Mouse (Mus musculus): ENCODE results near the gene Tmem19. TPM values are rescaled to one million over a fixed set of nuclear protein-coding genes. Genes with fewer than 3 reads are reported as not detected.

Tmem19 gene
- total RNA-seq, 2 experiments from 2014 or later: 17.5 to 17.6 TPM

GRCm38 (mm10) chr10:115309191-115309590 lies 53.1 kb downstream of the Tmem19 start:
- no peak for DNase-seq

- no peak for DNase-seq
Measured at GRCm38 (mm10) chr10:115307331-115307875, 54.9 kb downstream of the Tmem19 start.

GRCm38 (mm10) chr10:115298683-115299082 lies 63.6 kb downstream of the Tmem19 start:
- DNase-seq: no peak

GRCm38 (mm10) chr10:115297582-115297981 lies 64.7 kb downstream of the Tmem19 start:
- no peak for DNase-seq

- no peak for DNase-seq
Measured at GRCm38 (mm10) chr10:115296401-115296935, 65.8 kb downstream of the Tmem19 start.

GRCm38 (mm10) chr10:115295162-115295561 lies 67.1 kb downstream of the Tmem19 start:
- no peak for DNase-seq

- DNase-seq: no peak
Measured at GRCm38 (mm10) chr10:115294715-115295114, 67.6 kb downstream of the Tmem19 start.

- no peak for DNase-seq
Measured at GRCm38 (mm10) chr10:115293946-115294345, 68.4 kb downstream of the Tmem19 start.

- DNase-seq: no peak
Measured at GRCm38 (mm10) chr10:115290671-115291070, 71.6 kb downstream of the Tmem19 start.

Other genes with a start within 250 kb of the Tmem19 start
- gene Tph2, start 177.5 kb downstream of the Tmem19 start, total RNA-seq (2021): not detected
- gene Tbc1d15, start 111.0 kb downstream of the Tmem19 start, total RNA-seq (2021): 10 to 100 TPM; 42.6 to 44.5 TPM
- gene Rab21, start 46.9 kb downstream of the Tmem19 start, total RNA-seq (2021): 10 to 100 TPM; 57.3 to 58.2 TPM
- 1 to 10 TPM; 4.5 to 6.7 TPM for gene Thap2, start 21.9 kb upstream of the Tmem19 start, total RNA-seq (2021)
- 10 to 100 TPM; 23.1 to 23.5 TPM for gene Zfc3h1, start 22.5 kb upstream of the Tmem19 start, total RNA-seq (2021)
- not detected for gene A930009A15Rik, start 207.5 kb upstream of the Tmem19 start, total RNA-seq (2021)
- under 1 TPM; 0.09 to 0.26 TPM for gene Lgr5, start 225.3 kb upstream of the Tmem19 start, total RNA-seq (2021)